Mouse (Mus musculus): Measurements from ENCODE around the gene Trappc1.

- TF ChIP-seq CTCF (IDR thresholded peaks at IDR 0.05; ENCODE audit: low read depth), result no peak
- TF ChIP-seq EP300 (optimal IDR thresholded peaks at IDR 0.05), result no peak
Measured at GRCm38 (mm10) chr11:69297799-69298198, 26.0 kb upstream of the Trappc1 start.

All from stomach, postnatal 0 days (tissue).